Mouse (Mus musculus) erythroblast, embryonic 14.5 days (primary cell): ENCODE results near the gene Gpbar1.

ENCODE experiments used
- GATA1 ChIP-seq: IDR thresholded peaks from 2 replicates; pipeline ENCODE4 v1.6.1; 2012; ENCODE audit warnings: low read length, inconsistent platforms, mixed read lengths
- TAL1 ChIP-seq: IDR thresholded peaks from 3 replicates; pipeline ENCODE4 v1.6.1; 2012; ENCODE audit warnings: low read length, inconsistent platforms, mixed read lengths

- TF ChIP-seq GATA1 = no peak
- TF ChIP-seq TAL1 = no peak
These were observed 5.5 kb downstream of the Gpbar1 start for GRCm38 (mm10) chr1:74283686-74284463.
